In the genomic region with DNA sequence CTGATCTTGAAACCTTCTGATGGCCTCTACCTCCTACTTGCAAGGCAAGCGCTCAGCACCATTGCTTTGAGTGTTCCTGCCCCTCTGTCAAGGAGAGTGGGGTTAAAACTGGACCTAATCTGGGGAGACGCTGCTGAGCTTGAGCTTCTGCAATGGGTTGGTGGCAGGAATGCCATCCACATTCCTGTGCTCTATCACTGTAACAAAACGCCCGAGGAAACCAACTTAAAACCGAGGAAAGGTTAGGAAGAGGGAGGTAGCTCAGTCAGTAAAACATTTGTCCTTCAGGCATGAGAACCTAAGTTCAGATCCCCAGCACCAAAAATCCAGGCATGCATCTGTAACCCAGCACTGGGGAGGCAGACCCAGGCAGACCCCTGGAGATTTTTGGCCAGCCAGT, we compare ENCODE assay signal across 19 mouse cellular contexts.
"Had no signal": no experiment of that assay in that cellular context is flagged by ENCODE, and none has a peak within 500 bp of the region (broad histone marks: within the 10 kb centered on the region; RNA-seq: fewer than 3 reads in every experiment).

No protein-coding gene starts in this region.

- H3K4me2 ChIP-seq: embryonic facial prominence, embryonic 12.5 days; embryonic facial prominence, embryonic 13.5 days; embryonic facial prominence, embryonic 15.5 days; forebrain, embryonic 12.5 days; forebrain, embryonic 13.5 days; forebrain, embryonic 15.5 days had no signal

- H3K4me1 ChIP-seq: embryonic facial prominence, embryonic 12.5 days had no signal

- ATAC-seq: forebrain, embryonic 13.5 days; forebrain, embryonic 14.5 days; forebrain, embryonic 15.5 days; forebrain, embryonic 16.5 days; forebrain, postnatal 0 days had no signal

- H3K4me3 ChIP-seq: embryonic facial prominence, embryonic 10.5 days; embryonic facial prominence, embryonic 12.5 days; embryonic facial prominence, embryonic 13.5 days; embryonic facial prominence, embryonic 15.5 days; erythroblast, embryonic 14.5 days; forebrain, embryonic 10.5 days; forebrain, embryonic 12.5 days; forebrain, embryonic 13.5 days; forebrain, embryonic 15.5 days; gastrocnemius, adult 2 months had no signal

- H3K9me3 ChIP-seq: embryonic facial prominence, embryonic 10.5 days; embryonic facial prominence, embryonic 12.5 days; embryonic facial prominence, embryonic 13.5 days; embryonic facial prominence, embryonic 15.5 days; forebrain, embryonic 10.5 days; forebrain, embryonic 12.5 days; forebrain, embryonic 13.5 days; forebrain, embryonic 15.5 days had no signal

- H3K27ac ChIP-seq: embryonic facial prominence, embryonic 10.5 days; embryonic facial prominence, embryonic 12.5 days; embryonic facial prominence, embryonic 13.5 days; embryonic facial prominence, embryonic 15.5 days; forebrain, embryonic 10.5 days; forebrain, embryonic 12.5 days; forebrain, embryonic 13.5 days; forebrain, embryonic 15.5 days; gastrocnemius, adult 2 months had no signal

- H3K27me3 ChIP-seq: embryonic facial prominence, embryonic 12.5 days; embryonic facial prominence, embryonic 13.5 days; embryonic facial prominence, embryonic 15.5 days; forebrain, embryonic 12.5 days; forebrain, embryonic 13.5 days; forebrain, embryonic 15.5 days had no signal

- H3K36me3 ChIP-seq: embryonic facial prominence, embryonic 10.5 days; embryonic facial prominence, embryonic 12.5 days; embryonic facial prominence, embryonic 13.5 days; embryonic facial prominence, embryonic 15.5 days; forebrain, embryonic 10.5 days; forebrain, embryonic 12.5 days; forebrain, embryonic 15.5 days had no signal

- H3K9ac ChIP-seq: embryonic facial prominence, embryonic 12.5 days; embryonic facial prominence, embryonic 13.5 days; embryonic facial prominence, embryonic 15.5 days; forebrain, embryonic 12.5 days; forebrain, embryonic 13.5 days; forebrain, embryonic 15.5 days; forebrain, postnatal 0 days had no signal

- DNase-seq: embryo, embryonic 11 days; forebrain, postnatal 0 days; gastrocnemius, adult 2 months; gastrocnemius, postnatal 10 days; gastrocnemius, postnatal 14 days; gastrocnemius, postnatal 25 days; gastrocnemius, postnatal 36 days; heart, adult 11 months had no signal
